Mouse (Mus musculus) kidney, adult 2 months (tissue): ENCODE results near the gene Fam110c.

ENCODE experiments used
- CTCF ChIP-seq: fragments of 200-500 bp; conservative IDR thresholded peaks from 2 replicates; pipeline ENCODE4 v1.5.1; 2011; ENCODE audit warnings: low read depth, mild to moderate bottlenecking, control low read depth, low read length, moderate library complexity, mixed read lengths; ENCODE audit not compliant: insufficient read depth, insufficient read length
- POLR2A ChIP-seq: fragments of 200-500 bp; IDR thresholded peaks from one replicate; pipeline ENCODE4 v1.6.1; 2011; ENCODE audit warnings: low read depth, low read length, control low read depth

GRCm38 (mm10) chr12:31059393-31059853, 14.2 kb upstream of the Fam110c start:
- TF ChIP-seq CTCF (no peak), POLR2A (no peak)
